Mouse (Mus musculus): ENCODE results near the gene Rps6kc1.

The Rps6kc1 gene

GRCm38 (mm10) chr1:190901082-190901481 lies 10.5 kb downstream of the Rps6kc1 start:
- no peak for DNase-seq (ENCODE audit: low read depth, low spot score)

- DNase-seq (ENCODE audit: low read depth, low spot score), result no peak
Observed at GRCm38 (mm10) chr1:190898899-190899575, 12.5 kb downstream of the Rps6kc1 start.

- DNase-seq (ENCODE audit: low read depth, low spot score), result no peak
Observed at GRCm38 (mm10) chr1:190898186-190898585, 13.4 kb downstream of the Rps6kc1 start.

GRCm38 (mm10) chr1:190893559-190894167 lies 17.9 kb downstream of the Rps6kc1 start:
- DNase-seq (ENCODE audit: low read depth, low spot score), result no peak

GRCm38 (mm10) chr1:190888646-190889045 lies 22.9 kb downstream of the Rps6kc1 start:
- no peak for DNase-seq (ENCODE audit: low read depth, low spot score)

- no peak for DNase-seq (ENCODE audit: low read depth, low spot score)
Observed at GRCm38 (mm10) chr1:190888031-190888430, 23.5 kb downstream of the Rps6kc1 start.

- no peak for DNase-seq (ENCODE audit: low read depth, low spot score)
Observed at GRCm38 (mm10) chr1:190886014-190886413, 25.6 kb downstream of the Rps6kc1 start.

GRCm38 (mm10) chr1:190881422-190881821 lies 30.1 kb downstream of the Rps6kc1 start:
- peak; percentile 79 for DNase-seq (ENCODE audit: low read depth, low spot score)

GRCm38 (mm10) chr1:190880638-190881037 lies 30.9 kb downstream of the Rps6kc1 start:
- DNase-seq (ENCODE audit: low read depth, low spot score), result no peak

GRCm38 (mm10) chr1:190875751-190876150 lies 35.8 kb downstream of the Rps6kc1 start:
- no peak for DNase-seq (ENCODE audit: low read depth, low spot score)

- peak; percentile 10 for DNase-seq (ENCODE audit: low read depth, low spot score)
Observed at GRCm38 (mm10) chr1:190875089-190875488, 36.5 kb downstream of the Rps6kc1 start.

- no peak for DNase-seq (ENCODE audit: low read depth, low spot score)
Observed at GRCm38 (mm10) chr1:190871068-190871467, 40.5 kb downstream of the Rps6kc1 start.

GRCm38 (mm10) chr1:190869996-190870395 lies 41.6 kb downstream of the Rps6kc1 start:
- no peak for DNase-seq (ENCODE audit: low read depth, low spot score)

- DNase-seq (ENCODE audit: low read depth, low spot score), result no peak
Observed at GRCm38 (mm10) chr1:190868790-190869189, 42.8 kb downstream of the Rps6kc1 start.

- DNase-seq (ENCODE audit: low read depth, low spot score), result no peak
Observed at GRCm38 (mm10) chr1:190861626-190862025, 49.9 kb downstream of the Rps6kc1 start.

GRCm38 (mm10) chr1:190854465-190854864 lies 57.1 kb downstream of the Rps6kc1 start:
- no peak for DNase-seq (ENCODE audit: low read depth, low spot score)

GRCm38 (mm10) chr1:190849162-190849865 lies 62.3 kb downstream of the Rps6kc1 start:
- DNase-seq (ENCODE audit: low read depth, low spot score), result no peak

- DNase-seq (ENCODE audit: low read depth, low spot score), result no peak
Observed at GRCm38 (mm10) chr1:190848676-190849075, 62.9 kb downstream of the Rps6kc1 start.

GRCm38 (mm10) chr1:190846956-190847355 lies 64.6 kb downstream of the Rps6kc1 start:
- DNase-seq (ENCODE audit: low read depth, low spot score), result no peak

- no peak for DNase-seq (ENCODE audit: low read depth, low spot score)
Observed at GRCm38 (mm10) chr1:190846074-190846730, 65.4 kb downstream of the Rps6kc1 start.

GRCm38 (mm10) chr1:190845419-190845818 lies 66.2 kb downstream of the Rps6kc1 start:
- DNase-seq (ENCODE audit: low read depth, low spot score), result no peak

GRCm38 (mm10) chr1:190844356-190844755 lies 67.2 kb downstream of the Rps6kc1 start:
- DNase-seq (ENCODE audit: low read depth, low spot score), result no peak

All from CD4-positive, CD25-positive, alpha-beta regulatory T cell, adult 2 months (primary cell).